Mouse (Mus musculus) erythroblast, embryonic 14.5 days (primary cell): ENCODE results near the gene Ap3b1.
"Not testable (repeated sequence)": the region's sequence is repeated elsewhere in the genome, so short reads cannot be mapped to it uniquely, and the experiment has no call there.

Experiments used
- GATA1 ChIP-seq: IDR thresholded peaks from 2 replicates; pipeline ENCODE4 v1.6.1; 2012; ENCODE audit warnings: low read length, inconsistent platforms, mixed read lengths
- TAL1 ChIP-seq: IDR thresholded peaks from 3 replicates; pipeline ENCODE4 v1.6.1; 2012; ENCODE audit warnings: low read length, inconsistent platforms, mixed read lengths

GRCm38 (mm10) chr13:94344600-94344999 is 14.2 kb upstream of the Ap3b1 start:
- TF ChIP-seq GATA1, TAL1: not testable (repeated sequence)
